Mouse (Mus musculus) E14TG2a.4 (cell line): ENCODE data around the gene Sbk1.

Source experiments
- CTCF ChIP-seq: conservative IDR thresholded peaks from 2 replicates; pipeline ENCODE4 v1.5.1; 2014; ENCODE audit warnings: low read length
- POU5F1 ChIP-seq: IDR thresholded peaks from 2 replicates; pipeline ENCODE4 v1.6.1; 2014; ENCODE audit warnings: low read length, borderline replicate concordance

DNA sequence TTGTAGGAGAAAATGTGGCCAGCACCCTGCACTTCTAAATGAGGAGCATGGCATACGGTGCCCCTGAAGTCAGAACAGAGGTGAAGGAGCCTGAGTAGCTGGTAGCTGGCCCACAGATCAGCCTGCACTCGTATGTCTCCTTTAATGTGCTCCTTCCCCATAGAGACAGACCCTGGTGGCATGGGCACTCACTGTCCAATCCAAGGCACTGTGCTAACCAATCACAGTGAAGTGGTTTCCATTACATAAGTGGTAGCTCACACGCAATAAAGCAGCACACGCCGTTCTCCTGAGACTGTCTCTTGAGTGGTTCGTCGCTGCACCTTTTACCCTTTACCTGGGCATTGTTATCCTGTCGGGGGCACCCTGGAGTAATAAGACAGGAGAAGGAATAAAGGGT is 41.9 kb downstream of the Sbk1 start:
- TF ChIP-seq CTCF (no peak), POU5F1 (no peak)
